Mouse (Mus musculus) layer of hippocampus, adult 9-11 months (tissue): ENCODE results near the gene Gpr152.
"Not testable (repeated sequence)": the region's sequence is repeated elsewhere in the genome, so short reads cannot be mapped to it uniquely, and the experiment has no call there.

Experiments used
- DNase-seq: peaks from one replicate; pipeline ENCODE4 v3.0.0; 2022

Gene Gpr152

GRCm38 (mm10) chr19:4112063-4112960 lies 27.3 kb upstream of the Gpr152 start:
- no peak for DNase-seq

GRCm38 (mm10) chr19:4113186-4113805 lies 26.3 kb upstream of the Gpr152 start:
- peak; percentile 91 for DNase-seq

- no peak for DNase-seq
Observed at GRCm38 (mm10) chr19:4113806-4114230, 25.8 kb upstream of the Gpr152 start.

GRCm38 (mm10) chr19:4114551-4114950 lies 25.0 kb upstream of the Gpr152 start:
- no peak for DNase-seq

- DNase-seq, result no peak
Observed at GRCm38 (mm10) chr19:4115144-4115543, 24.4 kb upstream of the Gpr152 start.

- DNase-seq, result no peak
Observed at GRCm38 (mm10) chr19:4115816-4116215, 23.8 kb upstream of the Gpr152 start.

- DNase-seq, result no peak
Observed at GRCm38 (mm10) chr19:4117006-4117405, 22.6 kb upstream of the Gpr152 start.

GRCm38 (mm10) chr19:4118350-4118749 lies 21.2 kb upstream of the Gpr152 start:
- DNase-seq, result no peak

GRCm38 (mm10) chr19:4119716-4120487 lies 19.7 kb upstream of the Gpr152 start:
- no peak for DNase-seq

GRCm38 (mm10) chr19:4120496-4120895 lies 19.1 kb upstream of the Gpr152 start:
- DNase-seq, result no peak

GRCm38 (mm10) chr19:4121097-4121805 lies 18.3 kb upstream of the Gpr152 start:
- DNase-seq, result peak; percentile 98

- not testable (repeated sequence) for DNase-seq
Observed at GRCm38 (mm10) chr19:4121896-4122295, 17.7 kb upstream of the Gpr152 start.

GRCm38 (mm10) chr19:4122411-4123370 lies 16.9 kb upstream of the Gpr152 start:
- no peak for DNase-seq

GRCm38 (mm10) chr19:4124432-4124831 lies 15.2 kb upstream of the Gpr152 start:
- DNase-seq, result no peak

GRCm38 (mm10) chr19:4125268-4125667 lies 14.3 kb upstream of the Gpr152 start:
- not testable (repeated sequence) for DNase-seq

GRCm38 (mm10) chr19:4125741-4126696 lies 13.6 kb upstream of the Gpr152 start, which contains the start of gene Aip:
TSS of gene Aip (minus strand) at chr19:4125858.
- peak; percentile 99 for DNase-seq

GRCm38 (mm10) chr19:4126759-4127495 lies 12.7 kb upstream of the Gpr152 start:
- DNase-seq, result no peak

GRCm38 (mm10) chr19:4129462-4129861 lies 10.1 kb upstream of the Gpr152 start:
- DNase-seq, result no peak

- DNase-seq, result no peak
Observed at GRCm38 (mm10) chr19:4130106-4130505, 9.5 kb upstream of the Gpr152 start.
